Comparison of ENCODE assay signal across 8 mouse cellular contexts in genomic region chr6:18031509-18032010, GRCm38 (mm10). TPM values are rescaled to one million over a fixed set of nuclear protein-coding genes. Genes with fewer than 3 reads are reported as not detected.
DNase-seq lines count a peak whose midpoint lies in the region; ATAC-seq and TF ChIP-seq lines count a peak whose summit lies in the region.

No protein-coding gene starts in this region.

- H3K36me3 ChIP-seq in ES-E14 (ENCODE audit: control insufficient read depth, insufficient read depth, low read length, poor library complexity, severe bottlenecking) = no peaks in the 10 kb centered on the region
- H3K36me3 ChIP-seq in intestine, embryonic 15.5 days = no peaks in the 10 kb centered on the region
- no peaks in the 10 kb centered on the region for H3K36me3 ChIP-seq in limb, embryonic 14.5 days (ENCODE audit: control insufficient read depth, insufficient read depth, low read length)
- no peaks in the 10 kb centered on the region for H3K36me3 ChIP-seq in midbrain, embryonic 12.5 days
- no peaks in the 10 kb centered on the region for H3K36me3 ChIP-seq in small intestine, adult 2 months (ENCODE audit: control insufficient read depth, insufficient read depth, low read length)
- H3K36me3 ChIP-seq in thymus, adult 2 months (ENCODE audit: control insufficient read depth, insufficient read depth, low read length) = no peaks in the 10 kb centered on the region

- H3K9me3 ChIP-seq in ES-E14 (ENCODE audit: control insufficient read depth, insufficient read depth, low read depth, low read length) = no peaks in the 10 kb centered on the region
- no peaks in the 10 kb centered on the region for H3K9me3 ChIP-seq in intestine, embryonic 15.5 days
- H3K9me3 ChIP-seq in limb, embryonic 14.5 days (ENCODE audit: control insufficient read depth, low read length) = no peaks in the 10 kb centered on the region
- H3K9me3 ChIP-seq in midbrain, embryonic 12.5 days = no peaks in the 10 kb centered on the region

- TF ChIP-seq POLR2A in cortical plate, adult 2 months (IDR thresholded peaks at IDR 0.05; ENCODE audit: extremely low read depth, insufficient read depth, low read length) = no peak
- TF ChIP-seq POLR2A in limb, embryonic 14.5 days (IDR thresholded peaks at IDR 0.05; ENCODE audit: borderline replicate concordance, extremely low read depth, insufficient read depth, insufficient read length) = no peak
- TF ChIP-seq POLR2A in small intestine, adult 2 months (IDR thresholded peaks at IDR 0.05; ENCODE audit: low read depth, low read length) = no peak
- no peak for TF ChIP-seq POLR2A in thymus, adult 2 months (IDR thresholded peaks at IDR 0.05; ENCODE audit: control insufficient read depth, extremely low read depth, insufficient read depth, low read length, poor library complexity)

- H3K27me3 ChIP-seq in intestine, embryonic 15.5 days (replicated peaks) = peaks cover 42% of the 10 kb centered on the region
- H3K27me3 ChIP-seq in limb, embryonic 14.5 days (ENCODE audit: control insufficient read depth, insufficient read depth, low read length) = peaks cover 48% of the 10 kb centered on the region
- peaks cover 44% of the 10 kb centered on the region for H3K27me3 ChIP-seq in midbrain, embryonic 12.5 days
- peaks cover 14% of the 10 kb centered on the region for H3K27me3 ChIP-seq in small intestine, adult 2 months (ENCODE audit: control insufficient read depth, insufficient read depth, low read length)
- H3K27me3 ChIP-seq in thymus, adult 2 months (ENCODE audit: control insufficient read depth, insufficient read depth, low read length) = no peaks in the 10 kb centered on the region; the same call in 1 of the 2 replicates

- H3K4me3 ChIP-seq in ES-E14 (ENCODE audit: insufficient read depth in 1 of 2, low read depth in 1 of 2, low read length in 2 of 2, poor library complexity in 1 of 2, severe bottlenecking in 1 of 2) = peak overlapping the region; percentile 2 to 40; a peak in 3 of 4 replicates
- peak overlapping the region; percentile 37 for H3K4me3 ChIP-seq in cortical plate, adult 2 months (ENCODE audit: insufficient read depth, low read length)
- peak overlapping the region; percentile 46 for H3K4me3 ChIP-seq in intestine, embryonic 15.5 days (replicated peaks)
- H3K4me3 ChIP-seq in limb, embryonic 14.5 days (replicated peaks; ENCODE audit: low read length) = peak overlapping the region; percentile 51
- peak overlapping the region; percentile 48 for H3K4me3 ChIP-seq in midbrain, embryonic 12.5 days
- peak overlapping the region; percentile 44 for H3K4me3 ChIP-seq in small intestine, adult 2 months (ENCODE audit: low read depth, low read length)
- H3K4me3 ChIP-seq in thymus, adult 2 months (ENCODE audit: control insufficient read depth, insufficient read depth, low read length) = no peak overlapping the region

- H3K9ac ChIP-seq in ES-E14 (ENCODE audit: insufficient read depth, low read depth, low read length, poor library complexity, severe bottlenecking) = no peak overlapping the region
- H3K9ac ChIP-seq in intestine, embryonic 15.5 days = peak overlapping the region; percentile 18
- H3K9ac ChIP-seq in limb, embryonic 14.5 days (ENCODE audit: low read depth, low read length, severe bottlenecking) = peak overlapping the region; percentile 44
- H3K9ac ChIP-seq in midbrain, embryonic 12.5 days (replicated peaks) = 0 out of 2 replicates have a peak overlapping the region, but pooled peaks have one; percentile 25

- ATAC-seq in intestine, embryonic 15.5 days = peak; percentile 74
- ATAC-seq in limb, embryonic 14.5 days (ENCODE audit: low FRiP score, low read depth) = peak; percentile 53; the same call in 1 of the 2 replicates
- ATAC-seq in midbrain, embryonic 12.5 days (ENCODE audit: low FRiP score, low read depth) = peak; percentile 43

- peak overlapping the region; percentile 95 for H3K4me2 ChIP-seq in intestine, embryonic 15.5 days (replicated peaks)
- peak overlapping the region; percentile 89 for H3K4me2 ChIP-seq in limb, embryonic 14.5 days (replicated peaks; ENCODE audit: low read depth, low read length, severe bottlenecking)
- peak overlapping the region; percentile 96 for H3K4me2 ChIP-seq in midbrain, embryonic 12.5 days (replicated peaks)

- no peaks in the 10 kb centered on the region; a peak in 1 of 4 replicates for H3K4me1 ChIP-seq in ES-E14 (ENCODE audit: control insufficient read depth in 2 of 2, insufficient read depth in 2 of 2, low read length in 2 of 2, poor library complexity in 1 of 2)
- no peaks in the 10 kb centered on the region for H3K4me1 ChIP-seq in cortical plate, adult 2 months (ENCODE audit: control insufficient read depth, insufficient read depth, low read length)
- peaks cover 21% of the 10 kb centered on the region for H3K4me1 ChIP-seq in intestine, embryonic 15.5 days (replicated peaks)
- H3K4me1 ChIP-seq in limb, embryonic 14.5 days (ENCODE audit: control insufficient read depth, insufficient read depth, low read length) = peaks cover 8% of the 10 kb centered on the region
- peaks cover 20% of the 10 kb centered on the region for H3K4me1 ChIP-seq in midbrain, embryonic 12.5 days
- no peaks in the 10 kb centered on the region for H3K4me1 ChIP-seq in small intestine, adult 2 months (ENCODE audit: control insufficient read depth, insufficient read depth, insufficient read length, low read length)
- no peaks in the 10 kb centered on the region for H3K4me1 ChIP-seq in thymus, adult 2 months (replicated peaks; ENCODE audit: control insufficient read depth, insufficient read depth, low read length)

- 1% methylated on average over 29 of the region's 29 CpGs for WGBS in intestine, embryonic 15.5 days
- 1% methylated on average over 21 of the region's 29 CpGs for WGBS in limb, embryonic 14.5 days
- WGBS in midbrain, embryonic 12.5 days = 1% methylated on average over 26 of the region's 29 CpGs
- WGBS in small intestine, adult 2 months = 2% methylated on average over 29 of the region's 29 CpGs
- WGBS in thymus, adult 2 months = 5% methylated on average over 29 of the region's 29 CpGs

- no peak overlapping the region for H3K27ac ChIP-seq in ES-E14 (ENCODE audit: insufficient read depth, low read depth, low read length, poor library complexity, severe bottlenecking)
- no peak overlapping the region for H3K27ac ChIP-seq in cortical plate, adult 2 months (ENCODE audit: insufficient read depth, low read length)
- H3K27ac ChIP-seq in intestine, embryonic 15.5 days = no peak overlapping the region
- no peak overlapping the region for H3K27ac ChIP-seq in limb, embryonic 14.5 days (replicated peaks; ENCODE audit: low read depth, low read length)
- H3K27ac ChIP-seq in midbrain, embryonic 12.5 days (replicated peaks) = no peak overlapping the region
- H3K27ac ChIP-seq in small intestine, adult 2 months (ENCODE audit: insufficient read depth, low read depth, low read length) = no peak overlapping the region
- H3K27ac ChIP-seq in thymus, adult 2 months (ENCODE audit: control insufficient read depth, insufficient read depth, low read length) = no peak overlapping the region

- in situ Hi-C loops in ES-E14 (cut with MboI; ENCODE audit: low sequenced_read_pairs in 2 of 2, unreplicated experiment in 2 of 2) = no loop called here

- DNase-seq in ES-E14 (ENCODE audit: low read depth, low spot score) = no peak
- DNase-seq in heart, adult 11 months = peak; percentile 97
- DNase-seq in limb, embryonic 14.5 days (ENCODE audit: low spot score) = peak; percentile 35
- no peak for DNase-seq in thymus, adult 2 months

- TF ChIP-seq CTCF in cortical plate, adult 2 months (IDR thresholded peaks at IDR 0.05; ENCODE audit: extremely low read depth, insufficient read depth, low read length) = no peak
- no peak for TF ChIP-seq CTCF in small intestine, adult 2 months (IDR thresholded peaks at IDR 0.05; ENCODE audit: extremely low read depth, insufficient read length, insufficient replicate concordance, low read depth, low read length)
- no peak for TF ChIP-seq CTCF in thymus, adult 2 months (IDR thresholded peaks at IDR 0.05; ENCODE audit: borderline replicate concordance, control insufficient read depth, extremely low read depth, insufficient read depth, low read length, poor library complexity)

TF ChIP-seq in ES-E14, 5 proteins besides CTCF, POLR2A, EP300 and RAD21:
- no peak for TF ChIP-seq ZC3H11A (IDR thresholded peaks at IDR 0.05; ENCODE audit: borderline replicate concordance, low read depth, low read length)
- TF ChIP-seq HCFC1 (IDR thresholded peaks at IDR 0.05; ENCODE audit: borderline replicate concordance, insufficient read depth, low read length) = no peak
- no peak for TF ChIP-seq CHD2 (IDR thresholded peaks at IDR 0.05; ENCODE audit: low read depth, low read length)

RNA-seq across cellular contexts. Expression of gene Wnt2, which starts 1.2 kb away (rescaled TPM):
- total RNA-seq in ES-E14 (2012; rRNA removed) = 0.11 and 0.27 TPM in 2 replicates
- polyA plus RNA-seq in cortical plate, adult 2 months (2012; rRNA removed) = 3.0 and 3.3 TPM in 2 replicates
- polyA plus RNA-seq in intestine, embryonic 15.5 days (2015; fragmentation: Nextera tagmentation; extraction: Ambion mirVana) = 0.58 and 0.79 TPM in 2 replicates
- 4.2 and 4.3 TPM in 2 replicates for polyA plus RNA-seq in limb, embryonic 14.5 days (2012; rRNA removed)
- polyA plus RNA-seq in limb, embryonic 14.5 days (2014; fragmentation: Nextera tagmentation; extraction: Ambion mirVana) = 5.1 and 6.8 TPM in 2 replicates
- polyA plus RNA-seq in midbrain, embryonic 12.5 days (2016; fragmentation: Nextera tagmentation; extraction: Ambion mirVana) = 0.60 and 0.62 TPM in 2 replicates
- 0.38 and 0.66 TPM in 2 replicates for polyA plus RNA-seq in small intestine, adult 2 months (2012; rRNA removed)
- polyA plus RNA-seq in thymus, adult 2 months (2012; rRNA removed) = 0.11 and 0.70 TPM in 2 replicates

Comparison
In these comparisons a context has a peak if more than half of its experiments do, and no peak if none do; other contexts are left out.
1. DNase-seq: peak in heart, adult 11 months (single experiment) and limb, embryonic 14.5 days (single experiment); none in ES-E14 (single experiment) and thymus, adult 2 months (single experiment).
2. Peak in every context shown above with its lines, with median percentiles within 50 percentile points of each other: ATAC-seq and H3K4me2 ChIP-seq.